Mouse (Mus musculus): ENCODE data around the gene Eif3i.
"Not testable (repeated sequence)": the region's sequence is repeated elsewhere in the genome, so short reads cannot be mapped to it uniquely, and the experiment has no call there.

Gene Eif3i

DNA sequence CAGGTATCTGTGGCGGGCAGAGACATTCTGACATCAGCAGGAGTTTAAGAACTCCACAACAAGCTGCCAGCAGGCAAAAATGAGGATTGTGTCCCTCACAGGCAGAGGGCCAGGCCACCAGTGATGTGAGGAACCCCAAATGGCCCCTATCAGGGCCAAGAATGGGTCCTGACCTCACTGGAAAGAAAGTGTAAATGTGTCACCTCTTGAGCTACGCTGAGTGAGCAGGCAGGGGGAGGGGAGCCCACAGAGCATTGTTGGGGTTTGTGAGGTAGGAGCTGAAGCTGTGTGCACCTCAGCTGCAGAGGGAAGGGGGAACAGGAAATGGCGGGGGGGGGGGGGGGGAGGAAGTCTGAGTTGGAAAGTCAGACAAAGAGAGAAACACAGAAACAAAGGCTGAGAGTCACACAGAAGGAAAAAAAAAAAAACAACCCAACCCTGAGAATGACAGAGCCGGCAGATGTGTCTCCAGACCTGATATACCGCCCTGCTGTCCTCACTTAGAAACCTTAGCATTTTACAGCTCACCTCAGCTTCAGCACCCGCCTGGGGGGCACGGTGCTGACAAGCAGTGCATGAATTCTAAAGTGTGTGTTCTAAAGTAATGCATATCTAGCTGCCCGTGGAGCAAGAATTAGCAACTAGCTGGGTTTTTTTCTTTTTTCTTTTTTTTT, 25.1 kb downstream of the Eif3i start:
- DNase-seq (ENCODE audit: low read depth, low spot score) = no peak

DNA sequence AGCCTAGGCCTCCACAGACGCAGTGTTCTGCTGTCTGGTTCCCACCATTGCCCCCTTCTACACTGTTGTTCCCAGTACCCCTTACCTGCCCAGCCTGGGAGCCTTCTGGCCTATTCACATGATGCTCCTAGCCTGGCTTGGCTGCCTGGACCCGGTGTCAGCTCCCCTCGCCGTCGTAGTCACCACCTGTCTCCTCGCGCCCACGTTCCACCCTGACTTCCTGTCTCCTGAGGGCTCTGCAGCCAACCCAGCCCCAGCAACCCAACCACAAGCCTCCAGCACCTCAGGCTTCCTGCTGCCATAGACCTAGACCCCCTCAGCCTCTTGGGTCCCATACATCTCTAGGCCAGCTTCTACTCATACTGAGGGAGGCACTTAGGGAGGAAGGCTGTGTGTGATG, 27.0 kb downstream of the Eif3i start, which contains the start of gene Lck:
Gene Lck, minus strand, starts transcription at position 212 of the 400 bp plus-strand sequence.
- DNase-seq (ENCODE audit: low read depth, low spot score) = no peak

DNA sequence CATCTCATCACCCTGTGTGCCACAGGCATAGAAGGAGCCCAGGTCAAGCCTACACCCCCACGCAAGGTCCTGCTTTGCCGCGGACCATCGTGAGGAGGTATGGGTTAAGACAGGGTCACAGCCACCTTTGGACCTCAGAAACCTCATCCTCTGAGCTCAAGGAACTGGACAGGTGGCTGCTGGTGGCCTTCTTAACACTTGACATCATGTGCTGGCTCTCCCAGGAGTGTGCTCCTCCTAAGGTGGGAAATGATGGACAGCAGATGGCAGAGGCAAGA, 27.4 kb downstream of the Eif3i start:
- no peak for DNase-seq (ENCODE audit: low read depth, low spot score)

GRCm38 (mm10) chr4:129572236-129573092, 28.0 kb downstream of the Eif3i start:
- no peak for DNase-seq (ENCODE audit: low read depth, low spot score)

- DNase-seq (ENCODE audit: low read depth, low spot score) = no peak
Observed at GRCm38 (mm10) chr4:129571551-129572084, 28.8 kb downstream of the Eif3i start.

GRCm38 (mm10) chr4:129570028-129570427, 30.4 kb downstream of the Eif3i start:
- no peak for DNase-seq (ENCODE audit: low read depth, low spot score)

DNA sequence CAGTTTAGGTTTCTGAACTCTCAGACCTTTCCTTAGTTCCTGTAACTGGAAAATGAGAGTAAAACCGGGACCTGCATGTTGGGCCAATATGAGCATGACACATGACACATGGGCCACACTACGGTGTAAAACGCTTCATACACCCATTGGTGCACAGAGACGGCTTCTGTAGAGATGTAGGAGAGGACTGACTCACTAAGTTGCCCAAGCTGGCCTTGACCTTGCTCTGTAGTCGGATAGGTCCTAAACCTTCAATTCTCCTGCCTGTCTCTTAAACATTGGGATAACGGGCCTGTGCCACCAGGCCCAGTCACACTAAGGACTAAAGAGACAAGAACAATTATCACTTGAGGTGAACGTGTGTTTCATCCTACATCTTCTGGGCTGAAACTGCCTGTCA, 32.1 kb downstream of the Eif3i start:
- DNase-seq (ENCODE audit: low read depth, low spot score) = no peak

DNA sequence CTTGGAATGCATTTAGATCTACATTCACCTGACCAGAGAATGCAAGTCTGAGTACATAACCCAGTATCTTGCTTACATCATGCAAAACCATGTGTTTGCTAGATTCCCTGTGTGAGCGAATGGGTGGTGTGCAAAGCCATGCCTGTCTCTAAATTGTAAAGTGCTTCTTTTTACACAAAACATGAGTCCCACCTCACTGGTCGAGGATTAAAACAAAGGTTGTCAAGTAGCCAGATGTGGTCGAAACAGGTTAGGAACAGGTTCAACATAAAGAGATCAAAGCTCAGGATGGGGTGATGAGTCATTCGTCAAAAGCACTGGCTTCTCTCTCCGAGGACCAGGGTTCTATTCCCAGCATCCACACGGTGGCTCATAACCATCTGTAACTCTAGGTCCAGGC, 35.3 kb downstream of the Eif3i start:
- DNase-seq (ENCODE audit: low read depth, low spot score) = no peak

- DNase-seq (ENCODE audit: low read depth, low spot score) = peak; percentile 80
Observed at GRCm38 (mm10) chr4:129563718-129564117, 36.7 kb downstream of the Eif3i start.

GRCm38 (mm10) chr4:129561184-129561583, 39.3 kb downstream of the Eif3i start:
- DNase-seq (ENCODE audit: low read depth, low spot score) = no peak

GRCm38 (mm10) chr4:129558321-129558955, 42.0 kb downstream of the Eif3i start:
- no peak for DNase-seq (ENCODE audit: low read depth, low spot score)

DNA sequence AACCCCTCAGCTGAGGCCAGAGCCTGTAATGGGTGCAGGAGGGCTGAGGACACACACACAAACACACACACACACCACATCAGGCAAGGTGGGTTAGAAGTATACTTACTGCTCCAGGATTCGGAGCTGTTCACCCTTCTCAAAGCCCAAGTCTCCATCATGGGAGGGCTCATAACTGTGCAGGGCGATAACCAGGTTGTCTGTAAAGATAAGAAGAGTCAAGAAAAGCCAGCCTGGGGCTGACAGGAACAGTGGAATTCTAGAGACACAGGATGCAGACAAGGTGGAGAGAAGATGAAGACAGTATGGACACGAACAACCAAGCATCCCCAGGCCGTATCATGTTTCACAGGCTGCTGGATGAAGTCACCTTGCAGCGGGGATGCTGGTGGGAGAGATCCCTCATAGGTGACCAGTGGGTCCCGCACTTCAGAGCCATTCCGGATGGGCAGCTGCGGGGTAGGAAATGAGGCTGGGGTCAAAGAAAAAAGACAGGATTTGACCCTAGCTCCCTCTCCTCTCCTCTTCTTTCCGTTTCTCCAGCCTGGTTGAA, 43.1 kb downstream of the Eif3i start:
- no peak for DNase-seq (ENCODE audit: low read depth, low spot score)

DNA sequence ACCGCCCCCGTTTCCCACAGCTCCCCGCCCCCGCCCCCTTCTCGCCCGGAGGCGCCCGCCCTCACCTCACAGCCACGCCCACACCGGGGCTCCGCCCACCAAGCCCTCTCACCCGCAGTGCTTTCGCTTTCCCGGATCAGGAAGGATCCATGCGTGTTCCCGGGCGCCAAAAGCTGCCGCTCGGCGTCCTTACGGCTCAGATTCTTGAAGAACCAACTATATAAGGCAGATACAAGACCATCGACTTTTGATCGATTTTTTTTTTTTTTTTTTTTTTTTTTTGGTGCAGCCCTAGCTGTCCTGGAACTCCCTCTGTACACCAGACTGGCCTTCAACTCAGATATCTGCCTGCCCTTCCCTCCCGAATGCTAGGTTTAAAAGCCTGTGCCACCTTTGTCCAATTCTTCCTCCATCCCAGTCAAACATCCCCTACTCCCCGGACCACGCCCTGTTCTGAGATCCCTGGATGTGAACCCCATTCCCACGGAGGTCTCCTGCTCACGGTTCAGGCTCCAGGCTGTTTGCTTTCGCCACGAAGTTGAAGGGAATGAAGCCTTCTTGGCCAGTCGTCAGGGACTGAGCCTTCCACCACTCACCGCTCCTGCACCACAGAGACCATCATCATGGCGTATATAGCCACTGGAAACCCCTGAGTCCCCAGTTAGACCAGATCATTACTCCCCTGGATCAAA, 43.8 kb downstream of the Eif3i start:
- peak; percentile 90 for DNase-seq (ENCODE audit: low read depth, low spot score)

GRCm38 (mm10) chr4:129555862-129556531, 44.5 kb downstream of the Eif3i start:
- DNase-seq (ENCODE audit: low read depth, low spot score) = no peak

DNA sequence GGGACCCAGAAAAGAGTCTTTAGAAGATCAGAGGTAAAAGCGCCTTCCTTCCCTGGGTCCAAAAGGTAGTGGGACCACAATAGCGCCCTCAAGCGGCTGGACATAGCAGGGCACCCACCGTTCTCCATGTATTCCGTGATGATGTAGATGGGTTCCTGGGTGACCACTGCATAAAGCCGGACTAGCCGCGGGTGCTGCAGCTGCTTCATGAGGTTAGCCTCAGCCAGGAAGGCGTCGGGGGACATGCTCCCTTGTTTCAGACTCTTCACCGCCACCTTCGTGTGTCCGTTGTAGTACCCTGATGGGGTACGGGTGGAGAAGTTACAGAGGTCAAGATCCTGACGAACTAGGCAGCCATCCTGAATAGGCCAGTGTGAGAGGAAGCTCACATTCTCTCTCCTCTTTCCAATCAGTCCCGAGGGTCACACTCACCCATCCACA, 45.0 kb downstream of the Eif3i start:
- peak; percentile 68 for DNase-seq (ENCODE audit: low read depth, low spot score)

GRCm38 (mm10) chr4:129554512-129554911, 45.9 kb downstream of the Eif3i start:
- DNase-seq (ENCODE audit: low read depth, low spot score) = not testable (repeated sequence)

GRCm38 (mm10) chr4:129550295-129550694, 50.2 kb downstream of the Eif3i start:
- no peak for DNase-seq (ENCODE audit: low read depth, low spot score)

GRCm38 (mm10) chr4:129549306-129549705, 51.1 kb downstream of the Eif3i start:
- DNase-seq (ENCODE audit: low read depth, low spot score) = no peak

DNA sequence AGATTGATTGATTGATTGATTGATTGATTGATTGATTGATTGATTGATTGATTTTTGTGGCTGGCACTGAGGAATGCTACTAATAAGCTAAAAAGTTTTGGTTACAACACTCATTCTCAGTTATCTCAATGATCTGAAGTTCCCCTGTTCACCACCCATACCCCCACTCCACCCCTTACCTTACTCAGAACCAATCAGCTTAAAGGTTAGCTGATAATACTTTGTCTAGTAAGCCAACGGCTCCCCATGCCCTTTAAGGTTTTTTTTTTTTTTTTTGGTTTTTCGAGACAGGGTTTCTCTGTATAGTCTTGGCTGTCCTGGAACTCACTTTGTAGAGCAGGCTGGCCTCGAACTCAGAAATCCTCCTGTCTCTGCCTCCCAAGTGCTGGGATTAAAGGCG, 52.8 kb downstream of the Eif3i start:
- DNase-seq (ENCODE audit: low read depth, low spot score) = not testable (repeated sequence)

DNA sequence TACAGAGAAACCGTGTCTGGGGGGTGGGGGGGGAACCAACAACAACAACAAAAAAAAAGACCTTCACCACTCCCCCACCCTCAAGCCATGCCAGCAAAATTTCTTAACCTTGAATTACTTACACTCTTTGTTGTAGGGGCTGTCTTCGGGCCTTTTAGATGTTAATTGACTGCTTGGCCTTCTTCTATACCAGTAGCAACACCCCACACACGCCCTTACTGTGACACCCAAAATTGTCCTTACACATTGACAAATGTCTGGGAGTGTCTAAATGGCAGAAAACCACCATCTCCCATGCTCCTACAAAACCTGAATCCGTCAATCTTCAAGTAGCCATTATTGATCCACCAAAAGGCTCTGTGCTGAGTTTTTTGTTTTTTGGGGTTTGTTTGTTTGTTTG, 56.3 kb downstream of the Eif3i start:
- DNase-seq (ENCODE audit: low read depth, low spot score) = no peak

GRCm38 (mm10) chr4:129542592-129543141, 57.8 kb downstream of the Eif3i start, which contains the start of gene Hdac1:
Hdac1 (minus strand) TSS chr4:129542713.
- DNase-seq (ENCODE audit: low read depth, low spot score) = peak; percentile 96

All from forelimb bud, embryonic 11.5 days (tissue).